Mouse (Mus musculus): Measurements from ENCODE around the gene Med12l. TPM values are rescaled to one million over a fixed set of nuclear protein-coding genes. Genes with fewer than 3 reads are reported as not detected.

Gene Med12l
- total RNA-seq, 2 experiments from 2014 or later = 1.4 to 1.9 TPM

DNA sequence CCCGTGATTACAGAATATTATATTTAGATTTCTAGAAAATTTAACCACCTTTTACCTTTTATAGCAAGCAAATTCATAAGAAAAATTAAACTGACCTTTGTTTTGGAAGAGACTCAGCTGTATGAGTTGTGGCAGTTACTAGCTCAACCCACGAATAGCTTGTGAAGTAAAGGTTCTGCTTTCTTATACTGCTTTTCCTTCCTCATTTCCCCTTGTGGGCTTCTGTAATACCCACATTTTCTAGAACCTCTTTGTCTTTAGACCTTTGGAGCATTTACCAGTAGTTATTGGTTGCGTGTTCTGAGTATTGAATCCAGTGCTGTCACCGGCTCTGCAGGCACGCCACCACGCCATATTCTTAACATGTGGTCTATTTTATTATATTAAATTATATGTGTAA lies 205.1 kb downstream of the Med12l start, which contains the start of gene P2ry13:
TSS of gene P2ry13 (minus strand) at position 156 of the 400 bp plus-strand sequence.
- intact Hi-C loops (cut with DNase I; ENCODE audit: low total_unique reads) = no loop called here

DNA sequence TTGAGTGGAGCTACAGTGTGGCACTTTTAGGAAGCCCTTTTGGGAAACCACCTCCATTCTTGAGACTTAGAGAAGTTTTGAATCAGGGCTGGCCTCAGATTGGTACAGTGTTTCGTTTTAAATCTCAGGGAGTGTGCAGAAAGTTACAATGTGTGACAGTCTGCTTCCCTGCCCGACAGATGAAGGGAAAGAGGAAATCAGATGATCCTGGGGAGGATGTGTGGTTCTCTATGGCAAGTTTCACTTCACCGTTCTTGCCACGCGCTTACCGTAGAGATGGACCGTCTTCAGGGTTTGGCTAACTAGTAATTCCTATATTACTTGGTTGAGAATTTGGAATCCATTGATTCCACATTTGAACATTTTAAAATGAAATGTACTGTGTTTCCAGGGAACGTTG lies 206.2 kb downstream of the Med12l start:
- intact Hi-C loops (cut with DNase I; ENCODE audit: low total_unique reads) = no loop called here

More for the DNA sequence above, 205.1 kb downstream of the Med12l start, which contains the start of gene P2ry13:
- DNase-seq = no peak

GRCm38 (mm10) chr3:59212404-59212803 lies 206.8 kb downstream of the Med12l start:
- intact Hi-C loops (cut with DNase I; ENCODE audit: low total_unique reads) = no loop called here
- DNase-seq = no peak

More for the DNA sequence above, 206.2 kb downstream of the Med12l start:
- DNase-seq = no peak

GRCm38 (mm10) chr3:59217211-59217610 lies 211.6 kb downstream of the Med12l start:
- intact Hi-C loops (cut with DNase I; ENCODE audit: low total_unique reads) = no loop called here
- DNase-seq = no peak

DNA sequence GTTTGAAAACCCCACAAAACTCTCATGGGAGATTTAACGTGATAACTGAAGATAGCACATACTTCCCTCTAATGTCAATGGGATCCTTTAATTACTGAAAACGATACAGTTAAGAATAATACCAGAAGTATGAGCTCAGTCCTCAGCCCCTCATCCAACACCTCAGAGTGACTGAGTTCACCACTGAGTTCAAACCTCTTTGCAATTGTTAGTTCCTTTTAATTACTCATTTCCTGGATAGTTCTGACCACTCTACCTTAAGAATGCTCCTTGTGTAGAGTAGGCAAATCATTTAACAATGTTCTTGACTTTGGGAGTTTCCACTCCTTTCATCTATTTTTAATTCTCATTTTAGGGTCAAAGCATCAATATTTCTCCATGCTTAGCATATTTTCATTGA lies 213.7 kb downstream of the Med12l start:
- intact Hi-C loops (cut with DNase I; ENCODE audit: low total_unique reads) = no loop called here
- no peak for DNase-seq

DNA sequence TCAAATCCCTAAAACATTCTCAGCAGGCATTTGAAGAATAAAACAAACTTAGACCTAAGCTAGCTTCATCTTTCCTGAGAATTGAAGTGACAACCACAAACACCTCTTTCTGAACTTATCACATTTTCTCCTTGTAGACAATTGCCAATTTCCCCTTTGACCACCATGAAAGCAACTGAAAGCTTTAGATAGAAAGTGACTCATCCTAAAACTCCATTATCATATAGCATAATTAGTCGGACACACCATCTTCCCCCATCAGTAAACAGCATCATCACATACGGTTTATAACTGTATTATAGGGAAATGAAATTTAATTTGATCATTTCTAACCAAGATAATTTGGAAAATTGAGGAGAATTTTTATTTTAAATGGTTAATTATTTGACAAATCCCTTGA lies 216.7 kb downstream of the Med12l start:
- no peak for DNase-seq
- intact Hi-C loops (cut with DNase I; ENCODE audit: low total_unique reads) = no loop called here

DNA sequence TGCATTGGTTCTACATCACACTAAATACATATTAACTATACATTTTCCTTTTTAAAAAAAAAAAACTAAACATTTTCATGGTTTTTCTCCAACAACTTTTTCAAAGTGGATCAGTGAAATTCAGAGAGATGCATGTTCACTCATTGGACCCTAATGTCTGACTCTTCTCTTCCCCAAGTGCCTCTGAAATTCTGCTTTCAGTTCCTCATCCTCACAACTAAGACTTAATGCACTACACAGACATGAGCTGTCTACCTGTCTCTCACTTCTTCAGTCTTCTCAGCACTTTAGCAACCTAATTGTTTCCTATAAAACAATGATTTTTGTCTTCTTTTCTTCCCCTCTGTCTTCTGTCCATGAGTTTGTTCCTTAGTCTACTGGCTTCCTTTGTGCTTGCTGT lies 219.8 kb downstream of the Med12l start:
- intact Hi-C loops (cut with DNase I; ENCODE audit: low total_unique reads) = no loop called here
- DNase-seq = no peak

DNA sequence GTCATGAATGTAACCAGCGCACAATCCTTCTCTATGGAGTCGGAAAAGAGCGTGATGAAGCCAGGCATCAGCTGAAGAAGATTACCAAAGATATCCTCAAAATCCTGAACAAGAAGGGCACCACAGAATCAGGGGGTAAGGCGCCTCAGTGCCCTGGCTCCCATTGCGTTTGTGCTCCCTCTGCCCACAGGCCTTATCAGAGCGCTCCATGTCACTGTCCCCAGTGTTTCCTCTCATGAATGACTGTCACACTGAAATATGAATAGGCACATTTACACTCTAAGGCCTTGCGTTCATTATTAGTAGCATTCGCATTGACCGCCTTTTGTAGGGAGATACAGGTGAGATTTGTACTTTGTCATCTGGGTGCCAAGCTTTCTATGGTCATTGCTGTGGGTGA lies 222.1 kb downstream of the Med12l start:
- intact Hi-C loops (cut with DNase I; ENCODE audit: low total_unique reads) = no loop called here
- DNase-seq = no peak

- intact Hi-C loops (cut with DNase I; ENCODE audit: low total_unique reads) = no loop called here
- DNase-seq = no peak
These were observed 223.3 kb downstream of the Med12l start for GRCm38 (mm10) chr3:59228730-59229551.

- no peak for DNase-seq
- intact Hi-C loops (cut with DNase I; ENCODE audit: low total_unique reads) = no loop called here
These were observed 225.3 kb downstream of the Med12l start for GRCm38 (mm10) chr3:59230912-59231311.

DNA sequence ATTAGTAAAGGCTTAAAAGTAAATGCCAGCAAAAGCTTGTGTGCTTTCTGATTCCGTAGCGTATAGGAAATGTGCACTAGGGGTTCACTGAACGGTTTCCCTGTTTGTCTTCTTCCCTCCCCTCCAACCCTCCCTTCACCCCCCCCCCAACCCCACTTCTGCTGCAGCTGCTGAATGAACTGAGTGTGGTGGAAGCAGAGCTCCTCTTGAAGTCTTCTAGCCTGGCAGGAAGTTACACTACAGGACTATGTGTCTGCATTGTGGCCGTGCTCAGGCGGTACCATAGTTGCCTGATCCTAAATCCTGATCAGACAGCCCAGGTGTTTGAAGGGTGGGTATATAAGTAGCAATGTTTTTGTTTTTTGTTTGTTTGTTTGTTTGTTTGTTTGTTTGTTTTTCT lies 229.3 kb downstream of the Med12l start:
- intact Hi-C loops (cut with DNase I; ENCODE audit: low total_unique reads) = no loop called here

GRCm38 (mm10) chr3:59243384-59243783 lies 237.8 kb downstream of the Med12l start:
- intact Hi-C loops (cut with DNase I; ENCODE audit: low total_unique reads) = no loop called here
- no peak for DNase-seq

More for the DNA sequence above, 229.3 kb downstream of the Med12l start:
- no peak for DNase-seq

- intact Hi-C loops (cut with DNase I; ENCODE audit: low total_unique reads) = no loop called here
- DNase-seq = no peak
These were observed 242.4 kb downstream of the Med12l start for GRCm38 (mm10) chr3:59248031-59248430.

DNA sequence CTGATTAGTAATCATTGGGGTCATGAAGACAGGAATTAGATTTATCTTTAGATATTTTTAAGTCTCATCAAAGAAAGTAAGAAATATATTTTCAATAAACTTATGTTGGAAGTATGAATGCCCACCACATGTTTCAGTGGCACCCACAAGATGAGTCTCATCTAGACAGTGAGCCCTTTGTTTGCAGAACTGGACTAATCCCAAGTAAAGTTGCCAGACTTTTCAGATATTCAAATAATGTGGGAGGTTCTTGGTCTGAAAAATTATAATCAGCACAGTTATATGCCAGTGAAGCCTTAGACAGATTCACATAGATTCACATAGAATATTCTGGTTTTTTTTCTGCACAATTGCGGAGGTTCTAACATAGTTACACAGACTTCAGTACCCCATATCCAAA lies 244.8 kb downstream of the Med12l start:
- intact Hi-C loops (cut with DNase I; ENCODE audit: low total_unique reads) = no loop called here
- DNase-seq = no peak

DNA sequence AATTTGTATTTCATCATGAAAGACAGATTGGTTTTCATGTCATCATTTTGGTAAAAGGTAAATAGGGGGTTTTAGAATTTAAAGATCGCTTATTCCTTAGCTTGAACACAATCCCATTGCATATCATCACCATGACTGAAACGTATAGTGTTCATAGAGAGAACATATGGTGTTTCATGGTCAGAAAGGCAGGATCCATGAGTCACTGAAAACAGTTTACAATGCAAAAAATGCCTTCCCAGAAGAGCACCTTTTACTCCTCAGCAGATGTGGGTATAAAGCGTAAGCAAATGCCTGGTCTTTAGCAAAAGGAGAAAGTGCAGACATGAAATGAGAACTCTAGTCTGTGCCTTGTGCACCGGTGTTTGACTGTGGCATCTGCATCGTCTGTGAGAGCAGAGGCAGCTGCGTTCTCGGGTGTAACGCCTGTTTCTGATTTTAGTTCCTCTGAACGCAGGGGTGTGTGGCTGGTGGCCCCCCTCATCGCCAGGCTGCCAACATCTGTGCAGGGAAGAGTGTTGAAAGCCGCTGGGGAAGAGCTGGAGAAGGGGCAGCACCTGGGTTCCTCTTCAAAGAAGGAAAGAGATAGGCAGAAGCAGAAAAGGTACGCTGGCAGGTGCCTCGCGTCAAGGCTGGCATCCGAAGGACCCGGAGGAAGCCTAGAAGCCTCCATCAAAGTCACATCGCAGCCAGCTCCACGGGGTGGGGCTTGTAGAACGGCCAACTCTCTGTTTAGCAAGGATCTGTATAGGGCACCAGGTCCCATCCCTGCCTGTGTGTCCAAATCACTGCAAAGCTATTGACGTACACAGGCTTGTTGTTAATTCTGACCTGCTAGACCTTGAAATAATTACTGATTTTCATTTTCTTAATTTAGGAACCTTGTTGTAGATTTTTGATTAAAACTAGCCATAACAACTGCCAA lies 252.4 kb downstream of the Med12l start:
- intact Hi-C loops (cut with DNase I; ENCODE audit: low total_unique reads) = no loop called here
- no peak for DNase-seq

DNA sequence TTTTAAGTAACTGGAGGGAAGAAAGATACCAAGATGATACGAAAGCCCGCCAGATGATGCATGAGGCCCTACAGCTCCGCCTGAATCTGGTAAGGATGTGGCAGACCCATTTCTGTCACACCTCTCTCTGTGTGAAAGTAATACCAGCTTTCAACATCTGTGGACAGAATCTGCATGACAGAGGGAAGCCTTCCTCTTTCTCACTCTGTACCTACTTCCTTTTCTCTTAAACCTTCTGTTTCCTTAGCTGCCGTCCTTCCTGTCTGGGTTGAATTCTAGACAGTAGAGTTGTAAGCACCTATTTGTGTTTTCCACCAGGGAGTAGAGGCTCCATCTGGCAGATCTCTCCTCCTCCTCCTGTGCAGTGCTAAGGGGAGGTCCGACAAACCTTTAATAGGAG lies 255.1 kb downstream of the Med12l start:
- DNase-seq = no peak
- intact Hi-C loops (cut with DNase I; ENCODE audit: low total_unique reads) = no loop called here

- intact Hi-C loops (cut with DNase I; ENCODE audit: low total_unique reads) = no loop called here
- no peak for DNase-seq
These were observed 256.3 kb downstream of the Med12l start for GRCm38 (mm10) chr3:59261709-59262472.

DNA sequence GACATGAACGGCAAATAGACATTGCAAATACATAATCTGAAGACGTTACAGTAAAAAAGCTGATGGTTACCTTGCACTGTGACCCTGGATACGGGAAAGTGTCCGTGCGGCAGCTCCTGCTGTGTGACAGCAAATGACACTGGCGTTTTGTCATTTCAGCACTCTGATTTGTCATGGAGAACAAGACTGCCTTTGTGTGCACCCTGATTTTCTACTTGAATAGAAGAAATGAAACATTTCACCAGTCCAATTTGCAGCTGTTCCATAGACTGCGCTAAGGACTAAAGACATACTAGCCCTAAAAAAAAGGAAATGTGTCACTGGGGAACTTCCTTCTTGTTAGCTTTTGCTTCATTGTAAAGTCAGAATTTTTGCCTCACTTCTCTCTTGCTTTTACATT lies 257.1 kb downstream of the Med12l start, which contains the start of gene P2ry12:
TSS of gene P2ry12 (minus strand) at position 168 of the 400 bp plus-strand sequence.
- intact Hi-C loops (cut with DNase I; ENCODE audit: low total_unique reads) = no loop called here
- no peak for DNase-seq

DNA sequence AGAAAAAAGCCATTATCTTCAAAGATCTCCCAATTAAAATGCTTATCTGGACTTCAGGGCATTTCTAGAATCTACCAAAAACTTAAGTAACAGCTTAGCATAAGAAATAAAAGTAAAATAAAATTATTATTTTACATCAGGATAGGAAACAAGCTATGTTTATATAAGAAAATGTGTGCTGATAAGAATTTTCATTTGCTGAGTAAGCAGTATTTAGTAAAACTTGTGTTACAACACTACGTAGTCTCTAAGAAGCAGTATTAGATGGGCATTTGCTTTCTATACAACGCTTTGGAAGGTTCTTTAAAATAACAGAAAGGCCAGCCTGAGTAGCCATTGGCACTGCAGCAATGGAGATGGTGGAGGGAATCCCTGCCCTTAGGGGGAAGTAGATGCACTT lies 257.8 kb downstream of the Med12l start:
- DNase-seq = no peak
- intact Hi-C loops (cut with DNase I; ENCODE audit: low total_unique reads) = no loop called here

DNA sequence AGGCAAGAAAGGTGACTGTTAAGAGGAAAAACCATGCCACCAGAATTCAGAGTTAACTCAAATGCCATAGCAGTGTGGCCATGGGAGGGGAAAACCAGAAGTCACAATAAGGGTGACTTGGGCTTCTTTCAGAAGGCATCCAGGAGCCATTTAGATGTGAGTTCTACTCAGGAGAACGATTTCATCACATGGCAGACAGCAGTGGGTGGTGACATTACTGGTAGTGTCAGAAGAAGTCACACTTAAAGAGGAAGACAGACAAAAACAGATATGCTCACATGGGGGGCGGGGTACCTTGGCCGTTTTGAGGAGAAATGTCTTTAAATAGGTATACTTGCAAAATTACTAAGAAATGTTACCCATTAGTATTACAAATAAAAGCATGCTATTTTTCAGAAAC lies 258.4 kb downstream of the Med12l start:
- intact Hi-C loops (cut with DNase I; ENCODE audit: low total_unique reads) = no loop called here
- no peak for DNase-seq
